Mouse (Mus musculus) heart, embryonic 14.5 days (tissue): Measurements from ENCODE around the gene Enah. TPM values are rescaled to one million over a fixed set of nuclear protein-coding genes. Genes with fewer than 3 reads are reported as not detected.

Source experiments
- ATAC-seq: fragments of 200-750 bp; cut with Nextera tagmentation; 2 replicates; pipeline ENCODE4 v1.8.0; 2017; ENCODE audit warnings: low read depth, moderate TSS enrichment; ENCODE audit not compliant: insufficient number of reproducible peaks, insufficient read depth, low FRiP score
- H3K27ac ChIP-seq, 2 experiments: fragments of 200-500 bp in 1 of 2; fragments of 300-500 bp in 1 of 2; sonication (generic) in 1 of 2; replicated peaks in 1 of 2; 2 replicates each; pipeline ENCODE4 v1.5.1; 2012 to 2014; ENCODE audit warnings: low read depth in 2 of 2, low read length in 2 of 2, control low read depth in 1 of 2, mild to moderate bottlenecking in 1 of 2, mixed read lengths in 1 of 2; ENCODE audit not compliant: control insufficient read depth in 1 of 2, insufficient read depth in 1 of 2
- H3K27me3 ChIP-seq: fragments of 300-500 bp; sonication (generic); 2 replicates; pipeline ENCODE4 v1.6.1; 2014; ENCODE audit warnings: mild to moderate bottlenecking, low read length, control low read depth; ENCODE audit not compliant: control insufficient read depth, insufficient read depth
- H3K36me3 ChIP-seq: fragments of 300-500 bp; sonication (generic); 2 replicates; pipeline ENCODE4 v1.6.1; 2014; ENCODE audit warnings: mild to moderate bottlenecking, control low read depth, low read length, mixed read lengths; ENCODE audit not compliant: control insufficient read depth, insufficient read depth
- H3K4me1 ChIP-seq, 2 experiments: fragments of 200-500 bp in 1 of 2; fragments of 300-500 bp in 1 of 2; sonication (generic) in 1 of 2; 2 replicates each; pipeline ENCODE4 v1.6.1; 2012 to 2014; ENCODE audit warnings: low read length in 2 of 2, control low read depth in 1 of 2, mixed read lengths in 1 of 2; ENCODE audit not compliant: control insufficient read depth in 2 of 2, insufficient read depth in 2 of 2
- H3K4me2 ChIP-seq: fragments of 300-500 bp; sonication (generic); 2 replicates; pipeline ENCODE4 v1.6.1; 2014; ENCODE audit warnings: mild to moderate bottlenecking, low read length
- H3K4me3 ChIP-seq, 2 experiments: fragments of 200-500 bp in 1 of 2; fragments of 300-500 bp in 1 of 2; sonication (generic) in 1 of 2; 2 replicates each; pipeline ENCODE4 v1.5.1; 2012 to 2014; ENCODE audit warnings: low read length in 2 of 2, mild to moderate bottlenecking in 2 of 2, control low read depth in 1 of 2, low read depth in 1 of 2, moderate library complexity in 1 of 2; ENCODE audit not compliant: control insufficient read depth in 1 of 2, insufficient read depth in 1 of 2
- H3K9ac ChIP-seq: fragments of 300-500 bp; sonication (generic); 2 replicates; pipeline ENCODE4 v1.6.1; 2014; ENCODE audit warnings: mild to moderate bottlenecking, low read length
- H3K9me3 ChIP-seq: fragments of 300-500 bp; sonication (generic); 2 replicates; pipeline ENCODE4 v1.6.1; 2016; ENCODE audit warnings: low read length, control low read depth; ENCODE audit not compliant: control insufficient read depth
- WGBS: fragments of 180-500 bp; shearing (Covaris S2); extraction: QIAGEN DNeasy Blood & Tissue Kit; methylation state at CpG from one replicate; pipeline ENCODE4 v1.1.7; 2014; 5-methylcytosine and 5-hydroxymethylcytosine counted together
- polyA plus RNA-seq: library from polyadenylated mRNA; unstranded; fragments of >200 nt; fragmentation: Nextera tagmentation; extraction: Ambion mirVana; gene quantifications from 2 replicates; pipeline ENCODE4 v1.2.1, GENCODE M21; 2014

Gene Enah
- polyA plus RNA-seq, 1 experiment from 2014 or later = 26.1 TPM

- Histone ChIP-seq H3K9me3 (no peaks in the 10 kb centered on the region), H3K27ac (no peak overlapping the region), H3K27me3 (no peaks in the 10 kb centered on the region), H3K4me3 (no peak overlapping the region), H3K4me2 (no peak overlapping the region), H3K9ac (no peak overlapping the region), H3K4me1 (peaks cover 0 to 2% of the 10 kb centered on the region in 2 experiments; a peak in 1 of 4 replicates), H3K36me3 (no peaks in the 10 kb centered on the region)
- ATAC-seq = no peak
- 69% methylated on average over 4 of the region's 4 CpGs for WGBS
Measured at GRCm38 (mm10) chr1:182045208-182045607, 25.4 kb upstream of the Enah start.

GRCm38 (mm10) chr1:182040538-182040937, 20.7 kb upstream of the Enah start:
- 0 out of 4 replicates have a peak, but pooled peaks cover 0 to 2% of the 10 kb centered on the region in 2 experiments for H3K4me1 ChIP-seq
- H3K27me3 ChIP-seq = no peaks in the 10 kb centered on the region
- H3K4me3 ChIP-seq = no peak overlapping the region
- no peak for ATAC-seq
- no peak overlapping the region for H3K4me2 ChIP-seq
- no peaks in the 10 kb centered on the region for H3K36me3 ChIP-seq
- WGBS = 96% methylated on average over 3 of the region's 3 CpGs
- 0 out of 2 replicates have a peak, but pooled peaks cover 4% of the 10 kb centered on the region for H3K9me3 ChIP-seq
- H3K27ac ChIP-seq = no peak overlapping the region
- H3K9ac ChIP-seq = no peak overlapping the region

GRCm38 (mm10) chr1:182031757-182032156, 12.0 kb upstream of the Enah start:
- ATAC-seq = no peak
- no peak overlapping the region for H3K4me2 ChIP-seq
- no peak overlapping the region for H3K27ac ChIP-seq
- H3K9me3 ChIP-seq = no peaks in the 10 kb centered on the region
- no peaks in the 10 kb centered on the region for H3K27me3 ChIP-seq
- no peak overlapping the region for H3K9ac ChIP-seq
- H3K4me3 ChIP-seq = no peak overlapping the region
- H3K36me3 ChIP-seq = no peaks in the 10 kb centered on the region
- peaks cover 23% of the 10 kb centered on the region in 2 experiments for H3K4me1 ChIP-seq

- H3K4me2 ChIP-seq = no peak overlapping the region
Measured at GRCm38 (mm10) chr1:182031066-182031465, 11.3 kb upstream of the Enah start.

GRCm38 (mm10) chr1:182029989-182030649, 10.3 kb upstream of the Enah start:
- H3K4me2 ChIP-seq = no peak overlapping the region
- H3K9ac ChIP-seq = no peak overlapping the region
- H3K4me1 ChIP-seq = peaks cover 25 to 39% of the 10 kb centered on the region in 2 experiments
- no peak for ATAC-seq
- H3K27me3 ChIP-seq = no peaks in the 10 kb centered on the region
- H3K27ac ChIP-seq = no peak overlapping the region
- H3K4me3 ChIP-seq = no peak overlapping the region
- H3K36me3 ChIP-seq = no peaks in the 10 kb centered on the region
- 67% methylated on average over 5 of the region's 5 CpGs for WGBS
- H3K9me3 ChIP-seq = no peaks in the 10 kb centered on the region

More at GRCm38 (mm10) chr1:182031066-182031465, 11.3 kb upstream of the Enah start:
- WGBS = 80% methylated on average over 6 of the region's 6 CpGs
- H3K4me3 ChIP-seq = no peak overlapping the region
- peaks cover 25 to 30% of the 10 kb centered on the region in 2 experiments for H3K4me1 ChIP-seq
- no peak overlapping the region for H3K27ac ChIP-seq
- no peak overlapping the region for H3K9ac ChIP-seq
- no peak for ATAC-seq
- no peaks in the 10 kb centered on the region for H3K27me3 ChIP-seq
- no peaks in the 10 kb centered on the region for H3K36me3 ChIP-seq
- no peaks in the 10 kb centered on the region for H3K9me3 ChIP-seq

GRCm38 (mm10) chr1:182028231-182029210, 8.7 kb upstream of the Enah start:
- Histone ChIP-seq H3K27ac (peak overlapping the region; percentile 21 to 46; a peak in 2 of 4 replicates), H3K4me2 (0 out of 2 replicates have a peak overlapping the region, but pooled peaks have one; percentile 13)
- WGBS = 55% methylated on average over 25 of the region's 25 CpGs

GRCm38 (mm10) chr1:182027426-182027979, 7.7 kb upstream of the Enah start:
- Histone ChIP-seq H3K4me2 (no peak overlapping the region), H3K27ac (peak overlapping the region; percentile 1 to 76; a peak in 2 of 4 replicates), H3K4me1 (peaks cover 20 to 37% of the 10 kb centered on the region in 2 experiments), H3K9me3 (no peaks in the 10 kb centered on the region), H3K4me3 (no peak overlapping the region), H3K9ac (no peak overlapping the region), H3K27me3 (no peaks in the 10 kb centered on the region), H3K36me3 (no peaks in the 10 kb centered on the region)
- WGBS = 72% methylated on average over 9 of the region's 9 CpGs
- no peak for ATAC-seq

More at GRCm38 (mm10) chr1:182028231-182029210, 8.7 kb upstream of the Enah start:
- no peak overlapping the region for H3K4me3 ChIP-seq
- no peaks in the 10 kb centered on the region for H3K9me3 ChIP-seq
- ATAC-seq = no peak
- H3K36me3 ChIP-seq = no peaks in the 10 kb centered on the region
- peak overlapping the region; percentile 36; the same call in 1 of the 2 replicates for H3K9ac ChIP-seq
- peaks cover 20 to 37% of the 10 kb centered on the region in 2 experiments for H3K4me1 ChIP-seq
- H3K27me3 ChIP-seq = no peaks in the 10 kb centered on the region
